Mouse (Mus musculus) heart, embryonic 14.5 days (tissue): Measurements from ENCODE around the gene Klk14. TPM values are rescaled to one million over a fixed set of nuclear protein-coding genes. Genes with fewer than 3 reads are reported as not detected.
"Not testable (repeated sequence)": the region's sequence is repeated elsewhere in the genome, so short reads cannot be mapped to it uniquely, and the experiment has no call there.

Experiments
- ATAC-seq: fragments of 200-750 bp; cut with Nextera tagmentation; 2 replicates; pipeline ENCODE4 v1.8.0; 2017; ENCODE audit warnings: low read depth, moderate TSS enrichment; ENCODE audit not compliant: insufficient number of reproducible peaks, insufficient read depth, low FRiP score
- H3K27ac ChIP-seq, 2 experiments: fragments of 200-500 bp in 1 of 2; fragments of 300-500 bp in 1 of 2; sonication (generic) in 1 of 2; replicated peaks in 1 of 2; 2 replicates each; pipeline ENCODE4 v1.5.1; 2012 to 2014; ENCODE audit warnings: low read depth in 2 of 2, low read length in 2 of 2, control low read depth in 1 of 2, mild to moderate bottlenecking in 1 of 2, mixed read lengths in 1 of 2; ENCODE audit not compliant: control insufficient read depth in 1 of 2, insufficient read depth in 1 of 2
- H3K27me3 ChIP-seq: fragments of 300-500 bp; sonication (generic); 2 replicates; pipeline ENCODE4 v1.6.1; 2014; ENCODE audit warnings: mild to moderate bottlenecking, low read length, control low read depth; ENCODE audit not compliant: control insufficient read depth, insufficient read depth
- H3K36me3 ChIP-seq: fragments of 300-500 bp; sonication (generic); 2 replicates; pipeline ENCODE4 v1.6.1; 2014; ENCODE audit warnings: mild to moderate bottlenecking, control low read depth, low read length, mixed read lengths; ENCODE audit not compliant: control insufficient read depth, insufficient read depth
- H3K4me1 ChIP-seq, 2 experiments: fragments of 200-500 bp in 1 of 2; fragments of 300-500 bp in 1 of 2; sonication (generic) in 1 of 2; 2 replicates each; pipeline ENCODE4 v1.6.1; 2012 to 2014; ENCODE audit warnings: low read length in 2 of 2, control low read depth in 1 of 2, mixed read lengths in 1 of 2; ENCODE audit not compliant: control insufficient read depth in 2 of 2, insufficient read depth in 2 of 2
- H3K4me2 ChIP-seq: fragments of 300-500 bp; sonication (generic); 2 replicates; pipeline ENCODE4 v1.6.1; 2014; ENCODE audit warnings: mild to moderate bottlenecking, low read length
- H3K4me3 ChIP-seq, 2 experiments: fragments of 200-500 bp in 1 of 2; fragments of 300-500 bp in 1 of 2; sonication (generic) in 1 of 2; 2 replicates each; pipeline ENCODE4 v1.5.1; 2012 to 2014; ENCODE audit warnings: low read length in 2 of 2, mild to moderate bottlenecking in 2 of 2, control low read depth in 1 of 2, low read depth in 1 of 2, moderate library complexity in 1 of 2; ENCODE audit not compliant: control insufficient read depth in 1 of 2, insufficient read depth in 1 of 2
- H3K9ac ChIP-seq: fragments of 300-500 bp; sonication (generic); 2 replicates; pipeline ENCODE4 v1.6.1; 2014; ENCODE audit warnings: mild to moderate bottlenecking, low read length
- H3K9me3 ChIP-seq: fragments of 300-500 bp; sonication (generic); 2 replicates; pipeline ENCODE4 v1.6.1; 2016; ENCODE audit warnings: low read length, control low read depth; ENCODE audit not compliant: control insufficient read depth
- WGBS: fragments of 180-500 bp; shearing (Covaris S2); extraction: QIAGEN DNeasy Blood & Tissue Kit; methylation state at CpG from one replicate; pipeline ENCODE4 v1.1.7; 2014; 5-methylcytosine and 5-hydroxymethylcytosine counted together
- polyA plus RNA-seq: library from polyadenylated mRNA; unstranded; fragments of >200 nt; fragmentation: Nextera tagmentation; extraction: Ambion mirVana; gene quantifications from 2 replicates; pipeline ENCODE4 v1.2.1, GENCODE M21; 2014

Gene Klk14
- polyA plus RNA-seq, 1 experiment from 2014 or later: not detected

GRCm38 (mm10) chr7:43680960-43681359, 9.3 kb upstream of the Klk14 start:
- H3K9me3 ChIP-seq: no peaks in the 10 kb centered on the region
- H3K4me1 ChIP-seq: no peaks in the 10 kb centered on the region
- no peaks in the 10 kb centered on the region for H3K27me3 ChIP-seq
- no peak overlapping the region for H3K4me2 ChIP-seq
- H3K4me3 ChIP-seq: no peak overlapping the region
- WGBS: 18% methylated on average over 5 of the region's 5 CpGs
- no peak overlapping the region for H3K9ac ChIP-seq
- H3K36me3 ChIP-seq: peaks cover 23% of the 10 kb centered on the region
- H3K27ac ChIP-seq: no peak overlapping the region
- ATAC-seq: no peak

GRCm38 (mm10) chr7:43682511-43682910, 7.7 kb upstream of the Klk14 start:
- WGBS: 19% methylated on average over 1 of the region's 1 CpGs
- not testable (repeated sequence) for H3K27me3 ChIP-seq, H3K9ac ChIP-seq

GRCm38 (mm10) chr7:43685088-43685487, 5.1 kb upstream of the Klk14 start:
- no peak for ATAC-seq
- 38% methylated on average over 7 of the region's 7 CpGs for WGBS

More at GRCm38 (mm10) chr7:43682511-43682910, 7.7 kb upstream of the Klk14 start:
- ATAC-seq, H3K36me3 ChIP-seq, H3K27ac ChIP-seq, H3K4me3 ChIP-seq, H3K9me3 ChIP-seq, H3K4me1 ChIP-seq, H3K4me2 ChIP-seq: not testable (repeated sequence)

GRCm38 (mm10) chr7:43710031-43710430, 19.8 kb downstream of the Klk14 start:
- Histone ChIP-seq H3K27ac (no peak overlapping the region), H3K9ac (no peak overlapping the region), H3K9me3 (no peaks in the 10 kb centered on the region), H3K27me3 (0 out of 2 replicates have a peak, but pooled peaks cover 6% of the 10 kb centered on the region), H3K4me3 (no peak overlapping the region), H3K4me2 (no peak overlapping the region), H3K36me3 (no peaks in the 10 kb centered on the region), H3K4me1 (peaks cover 0 to 2% of the 10 kb centered on the region in 2 experiments; a peak in 1 of 4 replicates)
- ATAC-seq: no peak
- 81% methylated on average over 3 of the region's 3 CpGs for WGBS

More at GRCm38 (mm10) chr7:43685088-43685487, 5.1 kb upstream of the Klk14 start:
- H3K36me3 ChIP-seq: no peaks in the 10 kb centered on the region
- H3K4me1 ChIP-seq: no peaks in the 10 kb centered on the region
- H3K27ac ChIP-seq: no peak overlapping the region
- no peak overlapping the region for H3K4me3 ChIP-seq
- H3K9ac ChIP-seq: no peak overlapping the region
- H3K4me2 ChIP-seq: no peak overlapping the region
- no peaks in the 10 kb centered on the region for H3K9me3 ChIP-seq
- H3K27me3 ChIP-seq: no peaks in the 10 kb centered on the region

DNA sequence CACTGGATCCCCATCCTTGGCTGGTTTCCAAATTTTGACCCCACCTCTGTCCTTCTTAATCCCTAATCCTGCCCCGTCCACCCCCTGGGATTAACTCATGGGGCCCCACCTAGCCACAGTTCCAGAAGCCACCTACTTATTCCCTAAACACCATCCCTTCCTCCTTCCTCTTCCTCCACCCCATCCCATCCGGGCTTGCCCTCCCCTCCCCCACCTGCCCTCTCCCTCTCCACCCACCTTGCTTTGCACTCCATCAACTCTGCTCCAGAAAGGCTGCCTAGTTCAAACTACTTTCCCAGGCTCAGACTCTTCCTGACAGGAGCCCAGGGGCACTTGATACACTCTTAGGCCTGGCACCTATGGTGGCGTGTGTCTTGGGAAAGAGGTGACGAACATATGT, 22.0 kb downstream of the Klk14 start, which contains the start of gene Klk13:
Gene Klk13, plus strand, starts transcription at position 301 of the 400 bp plus-strand sequence.
- Histone ChIP-seq H3K4me3 (no peak within 1 kb of the TSS), H3K9me3 (no peaks in the 10 kb centered on the region), H3K4me1 (peaks cover 0 to 2% of the 10 kb centered on the region in 2 experiments; a peak in 1 of 4 replicates), H3K4me2 (peak within 1 kb of the TSS; percentile 18), H3K36me3 (no peaks in the 10 kb centered on the region), H3K27ac (no peak within 1 kb of the TSS), H3K27me3 (0 out of 2 replicates have a peak, but pooled peaks cover 6% of the 10 kb centered on the region), H3K9ac (no peak within 1 kb of the TSS)
- 55% methylated on average over 4 of the region's 4 CpGs for WGBS
- no peak for ATAC-seq

DNA sequence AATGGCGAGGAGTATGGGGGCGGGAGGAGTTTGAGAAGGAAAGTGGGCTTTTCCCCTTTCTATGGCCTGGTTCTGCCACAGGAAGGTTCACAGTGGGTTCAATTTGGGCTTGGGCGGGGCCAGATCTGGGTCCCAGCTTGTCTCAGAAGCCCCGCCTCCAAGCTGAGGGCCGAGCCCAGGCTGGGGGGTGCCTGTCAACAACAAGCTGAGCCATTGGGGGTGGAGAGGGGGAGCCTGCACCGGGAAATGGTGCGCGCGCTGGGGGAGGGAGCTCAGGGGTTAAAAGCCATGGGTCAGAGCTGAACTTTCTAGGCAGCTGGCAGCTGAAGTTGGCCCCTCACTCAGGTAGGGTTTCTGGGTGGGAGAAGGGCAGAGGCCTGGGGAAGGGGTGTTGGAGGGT, 22.7 kb downstream of the Klk14 start:
- ATAC-seq: no peak
- Histone ChIP-seq H3K27me3 (0 out of 2 replicates have a peak, but pooled peaks cover 6% of the 10 kb centered on the region), H3K4me3 (no peak overlapping the region)

GRCm38 (mm10) chr7:43713741-43714351, 23.6 kb downstream of the Klk14 start:
- Histone ChIP-seq H3K9ac (no peak overlapping the region), H3K4me1 (peaks cover 0 to 2% of the 10 kb centered on the region in 2 experiments; a peak in 1 of 4 replicates), H3K4me2 (peak overlapping the region; percentile 9; the same call in 1 of the 2 replicates), H3K27me3 (0 out of 2 replicates have a peak, but pooled peaks cover 6% of the 10 kb centered on the region), H3K36me3 (no peaks in the 10 kb centered on the region), H3K4me3 (no peak overlapping the region), H3K27ac (no peak overlapping the region), H3K9me3 (no peaks in the 10 kb centered on the region)
- ATAC-seq: no peak
- 7% methylated on average over 19 of the region's 19 CpGs for WGBS

More for the DNA sequence above, 22.7 kb downstream of the Klk14 start:
- Histone ChIP-seq H3K4me2 (peak overlapping the region; percentile 18), H3K27ac (no peak overlapping the region), H3K4me1 (peaks cover 0 to 2% of the 10 kb centered on the region in 2 experiments; a peak in 1 of 4 replicates), H3K9me3 (no peaks in the 10 kb centered on the region), H3K9ac (no peak overlapping the region), H3K36me3 (no peaks in the 10 kb centered on the region)
- WGBS: 2% methylated on average over 8 of the region's 9 CpGs
